Mouse (Mus musculus) forebrain, embryonic 16.5 days (tissue): ENCODE data around the gene Igf1r. TPM values are rescaled to one million over a fixed set of nuclear protein-coding genes. Genes with fewer than 3 reads are reported as not detected.

Experiments
- ATAC-seq: fragments of 200-750 bp; cut with Nextera tagmentation; 2 replicates; pipeline ENCODE4 v1.8.0; 2017; ENCODE audit warnings: mild to moderate bottlenecking, moderate library complexity
- H3K27ac ChIP-seq: fragments of 300-500 bp; sonication (generic); 2 replicates; pipeline ENCODE4 v1.5.1; 2014; ENCODE audit warnings: low read length, control low read depth
- H3K27me3 ChIP-seq: fragments of 300-500 bp; sonication (generic); replicated peaks from 2 replicates; pipeline ENCODE4 v1.6.1; 2014; ENCODE audit warnings: low read length; ENCODE audit not compliant: control insufficient read depth, insufficient read depth
- H3K36me3 ChIP-seq: fragments of 300-500 bp; sonication (generic); 2 replicates; pipeline ENCODE4 v1.6.1; 2014; ENCODE audit not compliant: control insufficient read depth, insufficient read depth
- H3K4me1 ChIP-seq: fragments of 300-500 bp; sonication (generic); replicated peaks from 2 replicates; pipeline ENCODE4 v1.6.1; 2014; ENCODE audit warnings: low read length; ENCODE audit not compliant: control insufficient read depth, insufficient read depth
- H3K4me2 ChIP-seq: fragments of 300-500 bp; sonication (generic); 2 replicates; pipeline ENCODE4 v1.6.1; 2014; ENCODE audit warnings: mild to moderate bottlenecking, low read length, control low read depth
- H3K4me3 ChIP-seq: fragments of 300-500 bp; sonication (generic); replicated peaks from 2 replicates; pipeline ENCODE4 v1.5.1; 2014; ENCODE audit warnings: mild to moderate bottlenecking, low read length, control low read depth
- H3K9ac ChIP-seq: fragments of 300-500 bp; sonication (generic); replicated peaks from 2 replicates; pipeline ENCODE4 v1.6.1; 2014; ENCODE audit warnings: low read depth, low read length, control low read depth
- H3K9me3 ChIP-seq: fragments of 300-500 bp; sonication (generic); 2 replicates; pipeline ENCODE4 v1.6.1; 2016; ENCODE audit warnings: low read length; ENCODE audit not compliant: control insufficient read depth
- WGBS: fragments of 180-500 bp; shearing (Covaris S2); extraction: QIAGEN DNeasy Blood & Tissue Kit; methylation state at CpG from one replicate; pipeline ENCODE4 v1.1.7; 2014; 5-methylcytosine and 5-hydroxymethylcytosine counted together
- polyA plus RNA-seq: library from polyadenylated mRNA; unstranded; fragments of >200 nt; fragmentation: Nextera tagmentation; extraction: Ambion mirVana; gene quantifications from 2 replicates; pipeline ENCODE4 v1.2.1, GENCODE M21; 2015

The Igf1r gene
- polyA plus RNA-seq, 1 experiment from 2014 or later: 27.1 TPM

DNA sequence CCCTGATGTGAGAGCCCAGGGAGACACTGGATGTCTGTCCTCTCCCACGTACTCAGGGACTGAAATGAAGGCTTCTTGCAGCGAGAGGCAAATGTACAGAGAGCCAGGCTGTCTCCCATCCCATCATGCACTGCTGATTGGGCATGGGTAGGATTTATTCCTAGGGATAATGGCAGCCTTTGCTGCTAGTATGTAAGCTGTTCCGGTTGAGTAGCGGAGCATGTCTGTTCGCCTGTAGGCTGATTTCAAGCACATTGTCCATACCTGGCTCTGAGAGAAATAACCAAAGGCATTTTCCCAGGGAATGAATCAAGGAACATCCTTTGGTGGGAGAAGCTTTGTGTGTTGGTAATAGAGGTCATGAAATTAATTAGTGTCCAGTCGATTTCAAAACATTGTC lies 230.1 kb downstream of the Igf1r start:
- Histone ChIP-seq H3K4me1 (no peaks in the 10 kb centered on the region), H3K27me3 (no peaks in the 10 kb centered on the region), H3K36me3 (peaks cover 24% of the 10 kb centered on the region), H3K4me2 (no peak overlapping the region), H3K4me3 (no peak overlapping the region), H3K9me3 (no peaks in the 10 kb centered on the region), H3K27ac (no peak overlapping the region), H3K9ac (no peak overlapping the region)
- ATAC-seq: no peak
- WGBS: 80% methylated on average over 6 of the region's 6 CpGs

DNA sequence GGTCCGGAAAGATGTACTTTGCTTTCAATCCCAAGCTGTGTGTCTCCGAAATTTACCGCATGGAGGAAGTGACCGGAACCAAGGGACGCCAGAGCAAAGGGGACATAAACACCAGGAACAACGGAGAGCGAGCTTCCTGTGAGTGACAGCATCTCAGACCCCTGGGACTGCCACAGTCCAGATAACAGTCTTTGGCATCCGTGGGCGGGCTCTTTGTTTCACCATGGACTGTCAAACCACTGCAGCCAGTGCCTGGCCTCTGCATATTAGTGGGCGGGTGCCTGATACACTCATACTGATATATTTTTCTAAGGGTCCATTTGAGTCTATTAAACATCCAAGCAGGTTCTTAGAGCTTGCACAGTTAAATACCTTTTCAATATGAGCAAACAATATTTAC lies 230.8 kb downstream of the Igf1r start:
- H3K4me2 ChIP-seq: no peak overlapping the region
- no peak overlapping the region for H3K27ac ChIP-seq
- 90% methylated on average over 10 of the region's 10 CpGs for WGBS
- H3K36me3 ChIP-seq: peaks cover 24% of the 10 kb centered on the region
- no peaks in the 10 kb centered on the region for H3K27me3 ChIP-seq
- H3K9me3 ChIP-seq: no peaks in the 10 kb centered on the region
- no peaks in the 10 kb centered on the region for H3K4me1 ChIP-seq
- H3K9ac ChIP-seq: no peak overlapping the region
- H3K4me3 ChIP-seq: no peak overlapping the region
- no peak for ATAC-seq

DNA sequence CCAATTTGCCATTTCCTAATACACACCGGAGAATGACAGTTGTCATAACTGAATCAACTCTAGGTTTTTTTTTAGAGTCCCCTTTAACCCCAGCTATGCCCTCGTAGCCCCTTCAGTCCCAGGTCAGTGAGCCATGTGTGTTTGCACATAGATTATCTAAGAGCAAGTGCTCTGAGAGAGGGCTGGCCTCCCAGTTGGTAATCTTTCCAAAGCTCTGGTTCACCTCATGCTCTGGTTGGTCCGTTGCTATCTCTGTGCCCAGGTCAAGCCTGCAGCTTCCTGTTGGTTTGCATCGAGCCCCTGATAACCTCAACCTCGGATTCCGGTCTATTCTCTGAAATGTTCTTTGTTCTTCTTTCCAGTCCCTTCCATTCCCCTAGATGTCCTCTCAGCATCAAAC lies 236.6 kb downstream of the Igf1r start:
- no peaks in the 10 kb centered on the region for H3K27me3 ChIP-seq
- no peak overlapping the region for H3K4me2 ChIP-seq
- H3K9me3 ChIP-seq: no peaks in the 10 kb centered on the region
- no peak overlapping the region for H3K27ac ChIP-seq
- no peak overlapping the region for H3K9ac ChIP-seq
- WGBS: 86% methylated on average over 6 of the region's 6 CpGs
- H3K4me1 ChIP-seq: no peaks in the 10 kb centered on the region
- H3K36me3 ChIP-seq: peaks cover 43% of the 10 kb centered on the region
- no peak for ATAC-seq
- no peak overlapping the region for H3K4me3 ChIP-seq

- no peak overlapping the region for H3K27ac ChIP-seq
- H3K4me2 ChIP-seq: no peak overlapping the region
- no peak overlapping the region for H3K9ac ChIP-seq
- H3K4me3 ChIP-seq: no peak overlapping the region
- peaks cover 37% of the 10 kb centered on the region for H3K36me3 ChIP-seq
- H3K9me3 ChIP-seq: no peaks in the 10 kb centered on the region
- no peak for ATAC-seq
- H3K4me1 ChIP-seq: no peaks in the 10 kb centered on the region
- WGBS: 93% methylated on average over 13 of the region's 13 CpGs
- no peaks in the 10 kb centered on the region for H3K27me3 ChIP-seq
These were observed 237.2 kb downstream of the Igf1r start for GRCm38 (mm10) chr7:68189691-68190456.

- Histone ChIP-seq H3K27me3 (no peaks in the 10 kb centered on the region), H3K4me2 (no peak overlapping the region), H3K27ac (no peak overlapping the region), H3K36me3 (peaks cover 33% of the 10 kb centered on the region), H3K9ac (no peak overlapping the region), H3K9me3 (no peaks in the 10 kb centered on the region), H3K4me1 (no peaks in the 10 kb centered on the region), H3K4me3 (no peak overlapping the region)
- no peak for ATAC-seq
- WGBS: 91% methylated on average over 15 of the region's 15 CpGs
These were observed 241.5 kb downstream of the Igf1r start for GRCm38 (mm10) chr7:68193958-68194695.

DNA sequence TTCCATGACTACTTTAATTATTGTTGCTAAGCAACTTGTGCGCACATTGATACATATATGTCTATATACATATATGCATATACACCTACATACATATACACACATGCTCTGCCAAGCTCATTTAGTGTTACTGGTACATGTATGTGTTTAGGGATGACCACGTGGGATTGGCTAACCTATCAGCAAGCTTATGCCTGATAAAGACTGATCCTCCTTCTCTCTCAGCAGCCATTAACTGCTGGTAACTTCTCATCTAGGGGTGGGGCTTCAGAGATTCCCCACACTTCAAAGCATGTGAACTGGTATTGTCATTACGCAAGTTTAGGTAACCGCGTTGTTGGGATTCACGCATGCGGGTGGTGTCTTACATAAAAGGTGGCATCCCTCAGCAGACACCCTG lies 247.0 kb downstream of the Igf1r start:
- no peak for ATAC-seq
- WGBS: 98% methylated on average over 7 of the region's 7 CpGs
- H3K9ac ChIP-seq: no peak overlapping the region
- no peaks in the 10 kb centered on the region for H3K4me1 ChIP-seq
- peaks cover 18% of the 10 kb centered on the region for H3K36me3 ChIP-seq
- H3K9me3 ChIP-seq: no peaks in the 10 kb centered on the region
- H3K4me3 ChIP-seq: no peak overlapping the region
- no peak overlapping the region for H3K4me2 ChIP-seq
- no peak overlapping the region for H3K27ac ChIP-seq
- H3K27me3 ChIP-seq: no peaks in the 10 kb centered on the region

DNA sequence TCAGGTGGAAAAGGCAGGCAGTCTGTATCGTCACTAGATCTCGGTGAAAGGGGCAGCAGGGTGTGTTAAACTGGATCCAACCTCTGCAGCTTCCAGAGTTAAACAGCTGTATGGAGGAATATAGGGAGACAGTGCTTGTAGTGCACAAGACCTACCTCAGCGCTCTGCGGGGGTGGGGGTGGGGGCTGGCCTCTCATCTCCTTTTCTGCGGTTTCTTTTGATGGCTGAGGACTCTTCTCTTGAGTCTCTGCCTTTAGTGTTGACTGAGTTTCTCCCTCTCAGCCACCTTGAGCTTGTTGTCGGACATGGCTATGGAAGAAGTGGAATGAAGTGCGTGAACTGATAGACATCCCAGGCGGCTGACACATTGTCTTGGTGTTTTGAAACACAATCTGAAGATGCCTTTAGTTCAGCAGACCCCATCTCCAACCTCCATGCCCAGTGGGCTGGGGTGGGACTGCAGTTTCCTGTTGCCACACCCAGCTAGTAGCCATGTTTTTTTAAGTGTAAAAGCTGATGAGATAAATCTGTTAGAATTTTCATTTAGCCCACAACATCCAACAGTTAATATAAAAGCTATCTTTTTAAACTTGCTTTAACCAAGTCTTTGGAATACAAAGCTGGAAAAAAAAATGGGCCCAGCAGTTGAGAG lies 253.3 kb downstream of the Igf1r start:
- Histone ChIP-seq H3K4me2 (no peak overlapping the region), H3K36me3 (peaks cover 27% of the 10 kb centered on the region), H3K9ac (no peak overlapping the region), H3K27ac (no peak overlapping the region), H3K9me3 (no peaks in the 10 kb centered on the region), H3K4me1 (no peaks in the 10 kb centered on the region), H3K4me3 (no peak overlapping the region), H3K27me3 (no peaks in the 10 kb centered on the region)
- no peak for ATAC-seq
- 94% methylated on average over 8 of the region's 8 CpGs for WGBS

DNA sequence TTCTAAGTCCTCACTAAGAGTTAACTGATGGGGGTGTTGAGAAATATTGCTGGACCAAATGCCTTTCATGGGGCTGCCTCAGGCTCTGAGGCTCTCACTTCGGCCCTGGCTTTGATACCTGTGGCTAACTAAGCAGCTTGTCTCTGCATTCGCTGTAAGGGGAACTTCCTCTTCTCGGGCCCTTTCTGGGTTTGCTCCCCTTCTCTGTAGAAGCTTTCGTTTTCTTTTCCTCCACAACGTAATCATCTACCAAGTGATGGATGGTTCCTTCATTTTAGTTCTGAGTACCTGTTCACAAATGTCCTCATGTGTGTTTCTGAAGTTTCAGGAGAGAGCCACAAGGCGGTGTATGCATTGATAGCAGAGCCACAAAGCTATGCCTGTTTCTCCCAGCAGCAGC lies 256.4 kb downstream of the Igf1r start:
- WGBS: 97% methylated on average over 6 of the region's 6 CpGs
- H3K4me3 ChIP-seq: no peak overlapping the region
- no peaks in the 10 kb centered on the region for H3K4me1 ChIP-seq
- no peaks in the 10 kb centered on the region for H3K9me3 ChIP-seq
- H3K9ac ChIP-seq: no peak overlapping the region
- no peak overlapping the region for H3K4me2 ChIP-seq
- ATAC-seq: no peak
- no peak overlapping the region for H3K27ac ChIP-seq
- no peaks in the 10 kb centered on the region for H3K27me3 ChIP-seq
- H3K36me3 ChIP-seq: peaks cover 21% of the 10 kb centered on the region

DNA sequence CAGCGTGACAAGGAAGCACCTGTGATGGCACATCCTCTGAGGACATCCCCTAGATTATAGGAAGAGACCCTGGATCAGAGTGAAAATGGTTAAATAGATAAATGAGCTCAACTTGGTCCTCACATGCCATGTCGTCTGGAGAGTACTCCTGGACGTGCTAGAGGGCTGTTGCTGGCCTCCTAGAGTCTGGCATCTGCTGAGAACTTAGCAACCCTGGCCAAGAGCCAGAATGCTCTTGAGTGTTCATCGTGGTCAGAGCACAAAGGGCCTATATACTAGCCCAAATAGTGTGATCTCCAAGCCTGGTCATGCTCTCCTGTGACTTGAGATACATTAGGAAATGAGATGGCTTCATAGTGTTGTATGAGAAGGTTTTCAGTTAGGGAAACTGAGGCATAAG lies 257.8 kb downstream of the Igf1r start:
- no peaks in the 10 kb centered on the region for H3K4me1 ChIP-seq
- no peaks in the 10 kb centered on the region for H3K27me3 ChIP-seq
- no peak; the same call in 1 of the 2 replicates for ATAC-seq
- 52% methylated on average over 4 of the region's 4 CpGs for WGBS
- no peak overlapping the region for H3K4me2 ChIP-seq
- no peak overlapping the region for H3K9ac ChIP-seq
- no peaks in the 10 kb centered on the region for H3K9me3 ChIP-seq
- H3K4me3 ChIP-seq: no peak overlapping the region
- H3K36me3 ChIP-seq: peaks cover 31% of the 10 kb centered on the region
- H3K27ac ChIP-seq: no peak overlapping the region
